Mouse (Mus musculus) gastrocnemius, adult 18-20 months (tissue): Measurements from ENCODE around the gene Dexi. TPM values are rescaled to one million over a fixed set of nuclear protein-coding genes. Genes with fewer than 3 reads are reported as not detected.

Experiments used
- DNase-seq: peaks from one replicate; pipeline ENCODE4 v3.0.0; 2021; ENCODE audit warnings: low spot score
- total RNA-seq, 2 experiments: library from RNA; stranded (reverse); gene quantifications; 2 replicates each; pipeline ENCODE4 v1.2.3; 2021

Gene Dexi
- total RNA-seq, 2 experiments from 2014 or later, result 48.8 to 50.3 TPM

DNA sequence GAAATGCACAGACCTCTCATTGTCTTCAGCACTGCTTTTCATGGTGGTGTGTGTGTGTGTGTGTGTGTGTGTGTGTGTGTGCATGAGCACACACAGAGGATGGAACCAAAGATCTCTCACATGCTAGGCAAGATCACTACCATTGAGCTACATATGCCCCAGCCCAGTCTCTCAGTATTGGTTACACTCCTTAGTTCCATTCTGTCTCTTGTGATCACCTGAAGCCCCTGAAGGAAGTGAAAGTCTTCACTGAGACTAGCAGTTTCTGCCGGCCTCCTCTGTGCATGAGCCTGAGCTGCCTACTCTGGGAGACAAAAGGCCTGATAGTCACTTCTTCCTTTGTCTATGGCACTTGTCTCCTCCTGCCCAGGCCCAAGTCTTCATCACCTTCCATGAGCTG lies 43.7 kb downstream of the Dexi start:
- no peak for DNase-seq

DNA sequence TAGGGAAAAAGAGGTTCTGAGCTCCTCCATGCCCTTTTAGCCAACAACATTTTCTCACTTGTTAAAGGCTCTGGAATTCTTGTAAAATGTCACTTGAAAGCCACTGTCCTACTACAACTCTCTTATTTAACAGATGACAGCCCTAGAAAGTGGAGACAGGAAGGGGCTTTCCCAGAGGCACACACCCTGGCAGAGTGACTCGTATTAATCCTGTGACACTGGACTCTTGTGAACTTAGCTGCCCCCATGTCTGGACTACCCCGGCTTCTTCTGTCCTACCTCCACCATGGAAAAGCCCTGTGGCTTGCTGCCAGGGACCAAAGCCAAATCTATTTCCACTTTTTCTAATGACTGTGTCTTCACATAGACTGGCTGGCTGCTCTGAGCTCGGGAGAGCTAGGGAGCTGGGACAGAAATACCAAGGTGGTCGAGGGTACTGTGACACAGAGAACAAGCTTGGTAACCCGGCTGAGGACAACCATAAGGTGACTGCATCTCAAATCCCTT lies 44.7 kb downstream of the Dexi start:
- no peak for DNase-seq

GRCm38 (mm10) chr16:10495824-10496298 lies 47.0 kb downstream of the Dexi start:
- no peak for DNase-seq

DNA sequence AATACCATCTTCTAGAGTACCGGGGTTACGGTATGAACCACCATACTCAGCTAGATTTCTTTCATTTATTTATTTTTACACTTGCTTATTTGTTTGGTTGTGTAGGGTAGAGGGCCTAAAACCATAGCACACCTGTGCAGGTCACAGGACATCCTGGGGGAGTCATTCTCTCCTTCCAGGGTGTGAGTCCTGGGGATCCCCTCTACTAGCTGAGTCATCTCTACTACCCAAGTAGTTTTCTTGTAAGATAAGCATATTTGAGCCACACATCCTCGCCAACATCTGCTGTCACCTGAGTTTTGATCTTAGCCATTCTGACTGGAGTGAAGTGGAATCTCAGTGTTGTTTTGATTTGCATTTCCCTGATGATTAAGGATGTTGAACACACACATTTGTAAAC lies 50.3 kb downstream of the Dexi start:
- no peak for DNase-seq

- DNase-seq, result no peak
These were observed 51.1 kb downstream of the Dexi start for GRCm38 (mm10) chr16:10491716-10492115.

DNA sequence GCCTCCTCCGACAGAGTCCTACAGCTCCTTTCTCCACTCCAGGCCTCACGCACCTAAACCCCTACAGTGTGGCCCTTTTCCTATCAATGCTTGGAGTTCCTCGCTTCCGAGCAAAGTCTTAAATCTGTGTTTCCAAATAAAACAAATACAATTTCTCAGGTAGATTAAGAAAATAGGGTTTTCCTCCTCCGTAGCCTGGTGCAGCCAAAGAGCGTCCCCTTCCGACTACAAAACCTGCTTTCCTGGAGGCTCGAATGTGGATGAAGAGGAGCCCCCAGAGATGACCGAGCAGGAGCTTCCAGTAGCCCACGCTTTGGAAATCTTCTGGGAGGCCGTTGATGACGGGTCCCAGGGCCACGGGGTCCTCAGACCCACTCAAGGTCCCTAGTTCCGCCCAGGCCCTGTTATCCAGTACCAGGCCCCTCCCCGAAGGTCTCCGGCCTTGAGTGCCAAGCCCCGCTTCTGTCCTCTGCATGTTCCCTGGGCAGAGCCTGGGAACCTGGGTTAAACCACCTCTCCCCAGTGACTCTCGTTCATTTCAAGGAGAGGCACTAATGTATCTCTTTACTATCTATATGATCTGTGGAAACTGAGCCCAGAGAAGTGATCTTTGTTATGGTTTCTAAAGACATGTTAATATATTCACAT lies 52.2 kb downstream of the Dexi start:
- no peak for DNase-seq

DNA sequence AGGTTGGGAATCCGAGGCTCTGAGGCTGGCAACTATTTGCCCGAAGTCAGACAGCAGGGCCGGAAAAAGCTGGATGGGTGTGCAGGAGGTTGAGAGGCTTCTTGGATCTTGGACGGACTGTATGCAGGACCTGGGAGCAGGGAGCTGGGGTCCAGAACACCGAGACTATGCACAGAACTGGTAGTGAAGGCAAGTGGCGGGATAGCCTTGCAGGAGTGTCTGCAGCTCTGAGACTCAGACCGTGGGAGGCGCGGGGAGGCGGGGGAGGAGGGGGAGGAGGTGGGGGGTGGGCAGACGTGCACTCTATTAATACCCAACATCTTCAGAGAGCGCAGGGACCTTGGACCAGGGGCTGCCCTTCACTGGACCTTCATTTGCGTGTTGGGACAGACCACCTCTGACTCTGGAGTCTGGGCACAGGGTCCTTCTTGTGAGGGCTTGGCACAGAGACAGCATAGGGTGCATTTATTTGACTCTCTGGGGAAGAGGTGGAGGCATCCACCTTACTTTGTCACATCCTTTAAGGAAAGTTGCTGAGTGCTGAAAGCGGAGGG lies 52.9 kb downstream of the Dexi start:
- no peak for DNase-seq

DNA sequence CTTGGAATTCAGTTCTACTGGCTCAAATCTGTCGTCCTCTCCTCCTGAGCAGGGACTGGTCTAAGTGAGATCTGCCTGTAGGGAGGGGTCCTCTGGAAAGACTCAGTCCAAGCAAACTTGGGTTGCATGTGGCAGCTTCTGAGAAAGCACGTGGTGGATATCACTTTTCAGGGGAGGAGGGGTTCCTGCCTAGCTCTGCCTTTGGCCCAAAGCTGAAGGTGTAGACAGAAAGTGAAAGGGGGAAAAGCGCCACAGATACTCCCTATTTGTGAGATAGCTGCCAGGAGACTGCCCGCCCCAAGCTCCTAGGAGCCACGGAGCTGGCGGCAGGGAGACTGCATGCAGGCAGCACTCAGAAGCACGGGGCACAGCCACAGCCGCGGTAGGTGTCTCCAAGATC lies 53.4 kb downstream of the Dexi start:
- no peak for DNase-seq

DNA sequence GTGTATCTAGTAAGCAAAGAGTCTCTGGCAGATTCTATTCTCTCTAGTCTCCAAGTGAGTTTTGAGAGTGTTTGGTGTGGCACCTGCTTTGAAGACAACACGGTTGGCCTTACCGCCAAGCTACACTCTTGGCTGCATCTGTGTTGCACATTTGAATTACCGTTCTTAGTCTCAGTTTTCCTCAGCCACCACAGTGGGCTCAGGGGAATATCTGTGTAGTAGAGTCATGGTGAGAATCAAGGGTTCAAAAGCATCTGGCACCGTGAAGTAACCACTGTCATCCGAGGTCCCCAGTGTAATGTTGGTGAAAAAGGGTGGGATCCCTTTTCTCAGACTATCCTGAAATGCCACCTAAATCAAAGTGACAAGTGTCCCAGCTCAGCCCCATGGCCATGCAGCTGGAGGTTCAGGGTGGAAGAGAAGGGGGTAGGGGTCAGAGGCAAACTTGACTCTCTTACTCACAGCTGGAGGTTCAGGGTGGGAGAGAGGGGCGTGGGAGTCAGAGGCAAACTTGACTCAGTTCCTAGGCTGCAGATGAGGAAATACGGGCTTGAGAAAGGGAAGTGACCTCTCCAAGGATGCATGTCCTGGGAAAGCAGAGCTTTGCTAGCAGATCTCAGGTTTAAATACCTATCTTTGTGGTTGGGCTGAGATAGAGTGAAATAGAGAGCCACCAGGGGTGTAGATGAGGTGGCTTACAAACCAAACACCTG lies 53.9 kb downstream of the Dexi start:
- DNase-seq, result no peak

GRCm38 (mm10) chr16:10487895-10488493 lies 54.9 kb downstream of the Dexi start:
- no peak for DNase-seq

GRCm38 (mm10) chr16:10486993-10487392 lies 55.9 kb downstream of the Dexi start:
- no peak for DNase-seq

GRCm38 (mm10) chr16:10482343-10482742 lies 60.5 kb downstream of the Dexi start:
- no peak for DNase-seq

- no peak for DNase-seq
These were observed 63.0 kb downstream of the Dexi start, which contains the start of gene Ciita for GRCm38 (mm10) chr16:10479857-10480256. Gene Ciita, plus strand, starts transcription at chr16:10480059.

DNA sequence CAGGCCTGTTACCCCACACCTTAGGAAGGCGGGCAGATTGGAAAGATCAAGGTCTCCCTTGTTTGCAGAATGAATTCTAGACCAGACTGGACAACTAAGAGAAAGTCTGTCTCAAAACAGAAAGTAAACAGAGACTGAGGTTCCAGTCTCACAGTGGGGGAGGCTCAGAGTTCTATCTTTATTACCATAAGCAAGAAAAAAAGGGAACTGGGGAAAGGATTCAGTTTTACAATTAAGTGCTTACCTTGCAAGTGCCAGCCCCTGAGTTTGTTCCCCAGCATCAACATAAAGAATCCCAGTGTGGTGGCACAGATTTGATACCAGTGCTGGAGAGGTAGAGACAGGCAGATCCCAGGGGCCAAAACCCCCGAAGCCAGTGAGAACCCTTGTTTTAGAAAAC lies 66.9 kb downstream of the Dexi start:
- DNase-seq, result no peak

DNA sequence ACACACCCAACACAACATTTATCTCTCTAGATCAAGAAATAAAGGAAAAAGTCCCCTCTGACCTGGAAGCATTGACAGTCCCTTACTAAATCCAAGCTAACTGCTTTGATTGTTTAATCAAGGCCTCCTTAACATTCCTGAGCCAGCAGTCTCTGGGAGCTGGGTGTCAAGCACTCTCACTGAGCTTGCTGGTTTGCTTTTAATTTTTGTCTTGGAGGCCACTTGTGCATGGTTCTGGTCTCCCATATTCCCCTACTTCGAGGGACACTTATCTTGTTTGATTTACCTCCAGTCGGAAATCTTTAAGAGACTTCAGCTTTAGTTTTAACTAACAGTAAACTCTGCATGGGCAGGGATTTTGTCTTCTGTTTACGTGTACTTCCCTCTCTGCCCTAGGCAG lies 67.9 kb downstream of the Dexi start:
- no peak for DNase-seq

DNA sequence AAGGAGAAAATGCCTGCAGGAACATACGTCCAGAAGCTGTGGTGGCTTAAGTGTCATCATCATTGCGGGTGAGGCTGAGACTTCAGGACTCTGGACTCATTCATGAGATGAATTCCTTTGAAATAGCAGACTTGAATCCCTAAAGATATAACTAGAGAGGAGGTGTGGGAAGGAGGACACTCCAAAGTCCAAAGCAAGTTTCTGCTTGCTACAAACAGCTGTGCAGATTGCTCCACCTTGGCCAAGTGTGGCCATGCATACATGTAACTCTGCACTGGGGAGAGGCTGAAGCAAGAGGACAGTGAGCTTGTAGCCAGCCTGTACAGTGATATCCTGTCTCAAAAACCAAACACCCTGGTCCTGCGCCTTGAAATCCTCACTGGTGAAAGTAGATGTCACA lies 70.9 kb downstream of the Dexi start:
- no peak for DNase-seq

DNA sequence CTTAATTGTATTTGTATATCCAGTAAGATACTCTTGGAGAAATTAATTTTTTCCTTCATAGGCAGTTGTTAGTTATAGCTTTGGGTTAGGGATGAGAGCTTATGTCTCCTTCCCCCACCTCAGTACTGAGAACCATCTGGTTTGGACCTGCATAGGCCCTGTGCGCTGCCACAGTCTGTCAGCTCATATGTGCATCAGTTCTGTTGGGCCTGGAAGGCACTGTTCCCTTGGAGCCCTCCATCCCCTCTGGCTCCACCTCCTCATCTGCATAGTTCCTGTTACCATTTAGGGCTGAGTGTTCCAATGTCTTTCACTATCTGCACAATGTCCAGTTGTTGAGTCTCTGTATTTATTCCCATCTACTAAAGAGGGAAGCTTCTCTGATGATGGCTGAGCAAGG lies 74.7 kb downstream of the Dexi start:
- no peak for DNase-seq

- no peak for DNase-seq
These were observed 75.3 kb downstream of the Dexi start for GRCm38 (mm10) chr16:10467391-10468107.

DNA sequence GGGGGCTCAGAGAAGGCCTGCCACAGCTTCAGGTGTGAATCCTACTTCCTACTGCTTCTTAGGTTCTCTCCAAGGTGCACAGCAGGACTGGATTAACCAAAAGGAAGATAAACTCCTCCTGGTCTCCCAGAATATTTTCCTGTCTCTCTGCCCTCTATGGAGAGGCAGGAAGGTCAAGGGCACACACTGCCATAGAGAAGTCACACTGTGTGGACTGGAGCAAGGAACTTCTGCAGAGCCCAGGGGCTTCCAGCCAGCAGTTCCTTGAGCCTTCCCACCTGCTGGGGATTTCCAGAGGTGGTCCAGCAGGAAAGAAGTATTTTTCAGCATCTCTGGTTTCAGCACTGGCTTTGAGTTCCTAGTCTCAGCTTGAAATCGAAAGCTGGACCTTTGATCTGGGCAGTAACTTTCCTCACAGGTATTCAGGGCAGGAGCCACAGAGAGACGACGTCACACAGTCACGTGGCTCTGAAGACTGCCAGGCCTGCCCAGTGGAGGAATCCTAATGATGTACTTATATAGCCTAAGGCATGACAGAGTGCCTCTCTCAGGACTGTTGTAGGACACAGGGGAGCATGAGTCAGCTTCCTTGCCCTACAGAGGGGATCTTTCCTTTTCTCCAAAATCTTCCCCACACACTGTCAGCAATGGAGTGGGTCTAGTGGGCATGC lies 77.7 kb downstream of the Dexi start:
- DNase-seq, result no peak

- no peak for DNase-seq
These were observed 81.7 kb downstream of the Dexi start for GRCm38 (mm10) chr16:10461178-10461577.

GRCm38 (mm10) chr16:10460188-10460587 lies 82.7 kb downstream of the Dexi start:
- DNase-seq, result no peak
